Mouse (Mus musculus) neural tube, embryonic 12.5 days (tissue): ENCODE results near the gene Dcakd. TPM values are rescaled to one million over a fixed set of nuclear protein-coding genes. Genes with fewer than 3 reads are reported as not detected.

ENCODE experiments used
- ATAC-seq: fragments of 200-750 bp; cut with Nextera tagmentation; 2 replicates; pipeline ENCODE4 v1.8.0; 2017; ENCODE audit warnings: low read depth, mild to moderate bottlenecking, moderate TSS enrichment, moderate library complexity; ENCODE audit not compliant: low FRiP score
- H3K27ac ChIP-seq: fragments of 300-500 bp; sonication (generic); 2 replicates; pipeline ENCODE4 v1.5.1; 2016
- H3K27me3 ChIP-seq: fragments of 300-500 bp; sonication (generic); replicated peaks from 2 replicates; pipeline ENCODE4 v1.6.1; 2016; ENCODE audit warnings: mild to moderate bottlenecking
- H3K36me3 ChIP-seq: fragments of 300-500 bp; sonication (generic); 2 replicates; pipeline ENCODE4 v1.6.1; 2016; ENCODE audit warnings: mild to moderate bottlenecking
- H3K4me1 ChIP-seq: fragments of 300-500 bp; sonication (generic); 2 replicates; pipeline ENCODE4 v1.6.1; 2016
- H3K4me2 ChIP-seq: fragments of 300-500 bp; sonication (generic); replicated peaks from 2 replicates; pipeline ENCODE4 v1.6.1; 2016; ENCODE audit warnings: mild to moderate bottlenecking
- H3K4me3 ChIP-seq: fragments of 300-500 bp; sonication (generic); 2 replicates; pipeline ENCODE4 v1.5.1; 2016
- H3K9ac ChIP-seq: fragments of 300-500 bp; sonication (generic); 2 replicates; pipeline ENCODE4 v1.6.1; 2016; ENCODE audit warnings: mild to moderate bottlenecking
- H3K9me3 ChIP-seq: fragments of 300-500 bp; sonication (generic); 2 replicates; pipeline ENCODE4 v1.6.1; 2016; ENCODE audit warnings: mild to moderate bottlenecking
- WGBS: fragments of 180-500 bp; shearing (Covaris S2); methylation state at CpG from one replicate; pipeline ENCODE4 v1.1.7; 2016; 5-methylcytosine and 5-hydroxymethylcytosine counted together
- microRNA-seq: library from miRNA; unstranded; fragments of <30 nt; microRNA quantifications from one replicate; pipeline ENCODE4, GENCODE M21; 2017
- polyA plus RNA-seq: library from polyadenylated mRNA; unstranded; fragments of >200 nt; fragmentation: Nextera tagmentation; extraction: Ambion mirVana; gene quantifications from 2 replicates; pipeline ENCODE4 v1.2.1, GENCODE M21; 2016

The Dcakd gene
- polyA plus RNA-seq, 1 experiment from 2014 or later, result 170 TPM

DNA sequence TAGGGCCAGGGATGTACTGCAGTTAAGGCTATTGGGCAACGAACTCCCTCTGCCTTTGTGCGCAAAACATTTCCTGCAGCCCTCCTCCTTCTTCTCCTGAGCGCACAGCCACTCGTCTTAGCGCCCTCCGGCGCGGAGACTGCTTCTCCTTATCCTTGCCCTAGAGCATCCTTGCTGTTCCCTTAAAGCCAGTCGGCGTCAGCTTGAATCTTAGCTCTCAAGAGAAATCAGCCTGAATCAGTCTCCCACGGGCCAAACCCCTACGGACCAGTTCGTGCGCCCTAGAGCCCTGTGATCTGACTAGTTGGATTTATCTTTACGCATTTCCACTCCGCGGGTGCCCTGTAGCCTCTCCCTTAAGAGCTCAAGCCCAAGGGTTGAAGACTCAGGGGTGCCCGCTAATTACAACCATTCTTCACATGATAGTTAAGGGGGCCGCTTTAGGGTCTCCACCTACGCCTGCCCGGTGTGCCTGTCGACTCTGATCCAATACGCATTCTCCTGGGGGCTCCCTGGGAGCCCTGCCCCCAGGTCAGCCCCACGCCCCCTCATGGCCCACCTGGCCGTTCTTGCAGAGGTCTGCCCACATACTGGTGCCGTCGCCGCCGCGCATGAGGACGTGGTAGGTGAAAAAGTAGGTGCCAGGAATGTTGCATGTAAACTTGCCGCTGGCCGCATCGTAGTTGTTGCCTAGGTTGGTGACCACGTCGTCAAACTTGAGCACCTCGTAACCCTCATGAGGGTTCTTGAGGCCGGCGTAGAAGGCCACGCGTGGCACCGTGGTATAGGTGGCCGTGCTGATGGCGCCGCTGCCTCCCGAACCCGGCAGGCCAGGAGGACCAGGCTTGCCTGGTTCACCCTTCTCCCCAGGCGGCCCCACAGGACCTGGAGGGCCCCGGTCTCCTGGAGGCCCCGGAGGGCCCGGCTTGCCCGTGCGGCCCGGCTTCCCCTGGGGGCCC, 82.5 kb downstream of the Dcakd start:
- Histone ChIP-seq H3K4me1 (peaks cover 43% of the 10 kb centered on the region), H3K27ac (no peak overlapping the region), H3K9ac (peak overlapping the region; percentile 44; the same call in 1 of the 2 replicates), H3K36me3 (no peaks in the 10 kb centered on the region), H3K4me3 (peak overlapping the region; percentile 35), H3K4me2 (peak overlapping the region; percentile 67), H3K27me3 (peaks cover 81% of the 10 kb centered on the region), H3K9me3 (no peaks in the 10 kb centered on the region)
- no peak for ATAC-seq
- 2% methylated on average over 52 of the region's 54 CpGs for WGBS

Small RNA genes within 50 kb of the gene (microRNA-seq; reads per million reads assigned to microRNA genes)
- not detected for gene Mir6931

Other genes with a start within 250 kb of the Dcakd start
- 83.3 and 84.9 TPM in 2 replicates for gene Gjc1, start 208.6 kb downstream of the Dcakd start, polyA plus RNA-seq
- gene Higd1b, start 192.5 kb downstream of the Dcakd start, polyA plus RNA-seq, result not detected in 2 replicates
- 204 and 218 TPM in 2 replicates for gene Eftud2, start 147.3 kb downstream of the Dcakd start, polyA plus RNA-seq
- 1.5 and 1.8 TPM in 2 replicates for gene Ccdc103, start 147.1 kb downstream of the Dcakd start, polyA plus RNA-seq
- not detected in 2 replicates for gene Fam187a, start 143.2 kb downstream of the Dcakd start, polyA plus RNA-seq
- 0.08 and 0.11 TPM in 2 replicates for gene Gfap, start 127.4 kb downstream of the Dcakd start, polyA plus RNA-seq
- gene Kif18b, start 103.2 kb downstream of the Dcakd start, polyA plus RNA-seq, result 5.9 and 8.3 TPM in 2 replicates
- 2.9 and 3.8 TPM in 2 replicates for gene C1ql1, start 81.6 kb downstream of the Dcakd start, polyA plus RNA-seq
- gene Nmt1, start 143 bp downstream of the Dcakd start, polyA plus RNA-seq, result 44.9 and 49.7 TPM in 2 replicates
- gene Plcd3, start 73.3 kb upstream of the Dcakd start, polyA plus RNA-seq, result 1.1 and 1.2 TPM in 2 replicates
- gene Acbd4, start 73.3 kb upstream of the Dcakd start, polyA plus RNA-seq, result 6.6 and 10.1 TPM in 2 replicates
- 2.9 and 3.0 TPM in 2 replicates for gene Hexim1, start 87.9 kb upstream of the Dcakd start, polyA plus RNA-seq
- 9.9 and 12.2 TPM in 2 replicates for gene Hexim2, start 104.1 kb upstream of the Dcakd start, polyA plus RNA-seq
- gene Fmnl1, start 142.8 kb upstream of the Dcakd start, polyA plus RNA-seq, result 1.7 and 2.1 TPM in 2 replicates
- gene 1700023F06Rik, start 180.2 kb upstream of the Dcakd start, polyA plus RNA-seq, result 0.39 and 0.47 TPM in 2 replicates
- gene Spata32, start 190.1 kb upstream of the Dcakd start, polyA plus RNA-seq, result 0.18 and 0.31 TPM in 2 replicates
- gene Map3k14, start 239.1 kb upstream of the Dcakd start, polyA plus RNA-seq, result 3.9 and 4.8 TPM in 2 replicates